Mouse (Mus musculus): Measurements from ENCODE around the gene Abcc1.

The Abcc1 gene

GRCm38 (mm10) chr16:14501649-14502360, 140.4 kb downstream of the Abcc1 start:
- no peak for DNase-seq (ENCODE audit: low read depth)

- DNase-seq (ENCODE audit: low read depth) = no peak
These were observed 145.1 kb downstream of the Abcc1 start for GRCm38 (mm10) chr16:14506461-14506860.
